Mouse (Mus musculus): ENCODE measurements around the gene Cpne6.

Gene Cpne6

DNA sequence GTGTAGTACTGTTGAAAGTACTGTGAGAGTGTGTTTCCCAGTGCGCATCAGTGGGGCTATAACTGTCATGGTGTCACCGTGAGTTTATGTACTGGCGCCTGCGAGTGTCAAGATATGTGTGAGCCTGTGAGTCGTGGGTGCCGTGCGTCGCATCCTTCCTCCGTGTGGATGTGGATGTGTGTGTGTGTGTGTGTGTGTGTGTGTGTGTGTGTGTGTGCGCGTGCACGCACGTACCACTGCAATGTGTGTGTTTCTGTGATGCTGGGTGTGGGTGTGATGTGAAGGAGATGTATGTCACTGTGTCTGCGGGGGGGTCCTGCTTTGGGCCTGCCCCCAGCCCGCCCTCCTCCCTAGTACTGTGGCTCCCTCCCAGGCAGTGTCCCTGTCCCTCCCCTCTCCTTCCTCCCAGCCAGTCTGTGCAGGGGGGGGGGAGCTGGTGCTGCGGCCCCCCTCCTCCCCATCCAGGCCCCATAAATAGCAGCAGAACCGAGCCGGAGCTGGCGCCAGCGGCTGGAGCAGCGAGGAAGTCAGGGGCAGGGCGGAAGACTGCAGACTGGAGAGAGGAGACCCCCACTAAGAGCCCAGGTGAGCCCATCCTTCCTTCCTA, at the start of gene Cpne6:
Gene Cpne6 (plus strand): TSS at position 321 of the 607 bp plus-strand sequence.
- DNase-seq (ENCODE audit: low read depth, low spot score) = no peak

GRCm38 (mm10) chr14:55461757-55462156, 48.5 kb upstream of the Cpne6 start:
- no peak for DNase-seq (ENCODE audit: low read depth, low spot score)

DNA sequence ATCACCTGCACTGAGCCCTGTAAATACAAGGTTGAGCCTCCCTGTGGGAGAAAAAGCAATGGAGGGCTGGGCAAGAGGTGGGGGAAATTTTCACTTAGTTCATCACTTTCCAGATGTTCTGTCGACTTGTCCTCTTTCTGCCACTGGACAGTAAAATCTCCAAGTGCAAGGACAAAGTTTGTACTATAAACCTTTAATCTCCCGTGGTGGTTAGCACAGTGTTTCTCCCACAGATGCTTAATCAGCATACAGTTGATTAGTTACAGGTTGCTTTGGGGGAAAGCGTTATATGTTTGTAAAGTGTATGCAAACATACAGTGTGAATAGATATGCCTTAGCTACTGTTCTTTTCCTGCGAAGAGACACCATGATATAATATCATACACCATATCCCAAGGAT, 43.8 kb upstream of the Cpne6 start:
- DNase-seq (ENCODE audit: low read depth, low spot score) = no peak

- no peak for DNase-seq (ENCODE audit: low read depth, low spot score)
Measured at GRCm38 (mm10) chr14:55467108-55467507, 43.1 kb upstream of the Cpne6 start.

- DNase-seq (ENCODE audit: low read depth, low spot score) = no peak
Measured at GRCm38 (mm10) chr14:55468301-55468741, 41.9 kb upstream of the Cpne6 start.

- no peak for DNase-seq (ENCODE audit: low read depth, low spot score)
Measured at GRCm38 (mm10) chr14:55469041-55469440, 41.2 kb upstream of the Cpne6 start.

GRCm38 (mm10) chr14:55469821-55470220, 40.4 kb upstream of the Cpne6 start:
- DNase-seq (ENCODE audit: low read depth, low spot score) = no peak

- no peak for DNase-seq (ENCODE audit: low read depth, low spot score)
Measured at GRCm38 (mm10) chr14:55470806-55471205, 39.4 kb upstream of the Cpne6 start.

DNA sequence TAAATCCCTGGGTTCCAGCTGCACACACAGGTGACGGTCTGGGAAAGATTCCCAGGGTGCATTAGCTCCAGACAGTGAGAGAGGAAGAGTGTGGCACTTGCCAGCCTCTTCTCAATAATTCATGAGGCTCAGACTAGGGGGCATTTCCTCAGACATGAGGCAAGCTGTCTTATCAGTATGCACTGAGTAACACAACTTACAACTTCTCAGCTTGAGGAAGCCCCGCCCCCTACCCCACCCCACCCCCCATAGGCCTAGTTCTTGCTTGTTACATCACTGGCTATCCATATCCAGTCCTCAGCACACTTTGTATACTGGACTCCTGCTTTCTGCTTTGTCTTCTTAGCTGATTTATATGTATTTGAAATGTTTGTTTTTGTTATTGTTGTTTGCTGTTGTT, 34.6 kb upstream of the Cpne6 start:
- DNase-seq (ENCODE audit: low read depth, low spot score) = no peak

GRCm38 (mm10) chr14:55477421-55477820, 32.8 kb upstream of the Cpne6 start:
- DNase-seq (ENCODE audit: low read depth, low spot score) = no peak

DNA sequence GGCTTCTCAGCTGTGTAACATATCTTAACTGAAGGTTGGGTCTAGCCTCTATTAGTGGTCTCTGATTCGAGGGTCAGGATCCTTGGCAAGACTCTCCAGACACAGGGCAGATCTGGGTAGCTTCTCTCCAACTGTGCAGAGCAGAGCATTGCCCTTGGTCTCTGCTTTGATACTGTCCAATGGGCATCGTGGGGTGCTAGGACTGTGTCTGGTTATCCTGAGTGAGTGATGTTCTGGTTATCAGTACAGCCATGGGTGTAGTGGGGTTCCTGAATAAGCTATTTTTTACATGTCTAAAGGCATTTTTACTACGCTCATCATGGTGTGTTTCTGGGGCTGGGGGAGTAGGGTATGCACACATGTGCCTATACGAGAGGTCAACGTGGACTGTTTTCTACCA, 32.4 kb upstream of the Cpne6 start:
- DNase-seq (ENCODE audit: low read depth, low spot score) = no peak

DNA sequence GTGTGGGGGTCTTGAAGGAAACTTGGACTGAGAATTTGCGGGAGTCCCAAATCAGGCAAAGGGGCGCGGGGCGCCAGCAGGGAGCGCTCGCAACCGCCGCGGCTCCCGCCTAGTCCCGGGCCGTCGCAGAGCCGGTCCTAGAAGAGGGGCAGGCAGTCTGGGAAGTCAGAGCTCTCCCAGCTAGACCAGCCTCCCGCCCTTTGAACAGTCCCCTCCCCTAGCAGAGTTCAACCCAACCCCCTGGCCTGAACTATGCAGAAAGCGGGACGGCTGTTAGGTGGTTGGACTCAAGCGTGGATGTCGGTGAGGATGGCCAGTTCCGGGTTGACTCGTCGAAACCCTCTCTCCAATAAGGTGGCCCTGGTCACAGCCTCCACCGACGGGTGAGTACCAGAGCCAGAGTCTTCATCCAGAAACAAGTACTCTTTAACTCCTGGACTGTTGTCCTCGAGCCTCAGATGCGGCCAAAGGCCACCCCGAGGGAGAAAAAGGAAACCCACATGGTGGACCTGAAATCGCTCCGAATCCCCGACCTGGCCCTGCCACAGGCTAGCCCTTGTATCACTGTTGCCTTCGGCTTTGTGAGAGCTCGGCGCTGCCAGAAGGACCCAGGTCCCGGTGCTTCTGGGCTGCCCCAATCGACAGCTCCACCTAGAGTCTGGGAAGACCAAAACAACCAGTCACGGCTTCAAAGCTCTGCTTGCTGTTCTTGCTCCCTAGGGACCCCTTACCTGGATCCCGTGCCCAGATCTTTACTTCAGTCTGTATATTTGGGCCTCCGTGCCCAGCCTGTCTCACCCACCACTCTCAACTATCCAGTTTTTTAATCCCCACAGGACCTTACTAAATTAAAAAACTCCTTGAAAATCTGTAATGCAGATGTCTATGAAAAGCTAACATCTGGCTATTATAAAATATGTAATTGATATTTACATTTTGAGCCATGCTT, 31.3 kb upstream of the Cpne6 start, which contains the start of gene Dhrs4:
Gene Dhrs4 (plus strand): TSS at position 108 of the 949 bp plus-strand sequence.
- DNase-seq (ENCODE audit: low read depth, low spot score) = peak; percentile 70

- DNase-seq (ENCODE audit: low read depth, low spot score) = no peak
Measured at GRCm38 (mm10) chr14:55479629-55480028, 30.6 kb upstream of the Cpne6 start.

DNA sequence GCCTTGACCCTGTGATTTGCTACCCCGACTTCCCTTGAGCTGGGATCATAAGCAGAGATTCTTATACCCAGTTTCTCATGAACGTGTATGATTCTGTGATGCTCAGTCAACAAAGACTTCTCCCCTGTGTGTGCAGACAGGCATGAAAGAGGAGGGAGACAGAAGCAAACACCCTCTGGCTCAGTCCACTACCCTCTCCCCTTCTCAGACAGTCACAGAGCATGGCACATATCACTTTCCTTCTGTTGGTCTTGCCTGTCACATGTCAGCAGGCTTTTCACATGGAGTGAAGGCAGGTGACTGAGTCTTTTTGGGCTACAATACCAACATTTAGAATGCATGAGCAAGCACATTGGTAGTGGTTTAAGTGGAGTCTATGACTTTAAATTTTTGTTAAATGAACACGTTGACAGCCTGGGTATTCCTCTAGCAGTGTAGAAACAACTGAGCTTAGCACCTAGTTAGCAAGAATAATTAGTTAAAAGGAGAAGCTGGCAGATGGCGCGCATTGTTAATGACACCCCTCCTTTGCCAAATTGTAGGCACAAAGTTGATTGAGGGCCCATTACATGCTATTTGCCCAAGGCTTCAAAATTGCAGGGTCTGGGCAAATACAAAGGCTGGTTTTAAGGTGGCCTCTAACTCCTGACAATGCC, 25.7 kb upstream of the Cpne6 start:
- no peak for DNase-seq (ENCODE audit: low read depth, low spot score)

DNA sequence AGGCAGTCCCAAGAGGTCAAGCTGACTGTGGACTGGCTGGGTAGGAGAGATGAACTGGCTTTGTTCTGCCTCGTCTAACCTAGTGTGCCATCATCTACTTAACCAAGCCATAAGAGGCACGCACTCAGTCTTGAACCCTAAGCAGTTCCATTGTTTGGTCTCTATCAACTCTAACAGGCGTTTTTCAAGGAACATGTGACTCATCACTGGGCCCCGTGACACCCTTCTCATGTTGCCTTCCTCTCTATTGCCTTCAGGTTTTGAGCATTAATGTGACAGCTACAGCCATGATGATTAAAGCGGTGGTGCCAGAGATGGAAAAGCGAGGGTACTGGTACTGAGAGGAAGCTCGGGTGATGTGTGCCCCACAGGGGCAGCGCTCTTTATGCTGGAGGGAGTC, 23.4 kb upstream of the Cpne6 start:
- no peak for DNase-seq (ENCODE audit: low read depth, low spot score)

DNA sequence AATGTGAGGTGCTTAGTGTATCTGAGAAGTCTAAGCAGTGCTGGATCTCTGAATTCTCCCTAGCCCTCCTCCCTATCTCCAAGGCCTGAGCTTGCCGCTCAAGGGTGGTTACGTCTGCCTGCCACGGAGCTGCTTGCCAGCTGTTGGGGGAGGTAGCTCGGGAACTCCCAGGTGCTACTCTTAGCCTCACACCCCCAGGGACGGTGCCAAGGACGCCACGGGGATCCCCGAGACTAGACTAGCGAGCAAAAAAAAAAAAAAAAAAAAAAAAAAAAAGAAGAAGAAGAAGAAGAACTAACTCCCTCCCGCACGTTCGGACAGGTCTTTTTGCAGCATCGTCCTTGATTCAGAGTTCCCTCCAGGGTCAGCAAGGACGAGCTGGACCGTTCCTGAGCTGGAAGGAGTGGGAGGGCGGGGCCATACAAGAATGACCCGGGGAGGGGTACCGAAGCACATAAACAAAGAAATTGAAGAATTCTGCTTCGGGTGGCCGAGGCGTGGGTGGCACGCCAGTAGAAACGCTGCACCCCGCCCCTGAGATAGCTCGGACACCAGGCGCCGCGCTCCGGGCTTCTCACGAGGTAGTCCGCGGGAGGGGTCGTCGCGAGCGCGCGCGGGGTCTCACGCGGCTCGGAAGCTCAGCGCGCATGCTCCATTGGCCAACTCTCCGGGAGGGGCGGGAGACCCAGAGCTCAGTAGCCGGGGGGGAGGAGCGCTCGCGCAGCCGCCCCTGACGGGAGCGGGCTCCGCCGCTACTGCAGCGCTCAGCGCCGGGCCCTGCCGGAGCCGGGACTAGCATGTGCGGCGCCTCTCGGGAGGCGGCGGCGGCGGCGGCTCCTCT, 19.7 kb upstream of the Cpne6 start, which contains the start of gene Carmil3:
Gene Carmil3 (plus strand): TSS at position 291 of the 841 bp plus-strand sequence.
- DNase-seq (ENCODE audit: low read depth, low spot score) = peak; percentile 82

DNA sequence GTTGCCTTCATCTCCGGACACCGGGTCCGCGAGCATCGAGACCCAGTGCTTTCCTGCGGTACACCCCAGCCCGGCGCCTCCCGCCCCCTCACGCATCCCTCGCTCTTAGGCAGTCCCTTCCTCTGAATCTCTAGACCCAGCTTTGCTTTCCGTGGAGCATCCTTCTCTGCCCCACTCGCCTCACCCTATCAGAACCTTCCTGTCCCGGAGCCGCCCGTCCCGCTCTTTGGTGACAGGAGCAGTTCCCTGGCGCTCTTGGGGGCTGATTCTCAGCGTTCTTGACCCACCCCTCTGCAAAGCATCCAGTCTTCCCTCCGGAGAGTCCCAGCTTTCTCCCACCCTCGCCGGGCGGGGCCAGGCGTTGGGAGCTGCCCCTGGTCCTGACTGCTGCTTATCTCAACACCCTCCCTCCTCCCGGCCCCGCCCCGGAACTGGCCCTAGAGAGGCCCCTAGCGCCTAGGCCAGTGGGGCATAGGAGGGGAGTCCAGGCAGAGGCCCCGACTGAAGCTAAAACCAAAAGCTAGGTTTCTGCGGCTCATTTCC, 18.9 kb upstream of the Cpne6 start:
- no peak for DNase-seq (ENCODE audit: low read depth, low spot score)

- no peak for DNase-seq (ENCODE audit: low read depth, low spot score)
Measured at GRCm38 (mm10) chr14:55492103-55492502, 18.1 kb upstream of the Cpne6 start.

DNA sequence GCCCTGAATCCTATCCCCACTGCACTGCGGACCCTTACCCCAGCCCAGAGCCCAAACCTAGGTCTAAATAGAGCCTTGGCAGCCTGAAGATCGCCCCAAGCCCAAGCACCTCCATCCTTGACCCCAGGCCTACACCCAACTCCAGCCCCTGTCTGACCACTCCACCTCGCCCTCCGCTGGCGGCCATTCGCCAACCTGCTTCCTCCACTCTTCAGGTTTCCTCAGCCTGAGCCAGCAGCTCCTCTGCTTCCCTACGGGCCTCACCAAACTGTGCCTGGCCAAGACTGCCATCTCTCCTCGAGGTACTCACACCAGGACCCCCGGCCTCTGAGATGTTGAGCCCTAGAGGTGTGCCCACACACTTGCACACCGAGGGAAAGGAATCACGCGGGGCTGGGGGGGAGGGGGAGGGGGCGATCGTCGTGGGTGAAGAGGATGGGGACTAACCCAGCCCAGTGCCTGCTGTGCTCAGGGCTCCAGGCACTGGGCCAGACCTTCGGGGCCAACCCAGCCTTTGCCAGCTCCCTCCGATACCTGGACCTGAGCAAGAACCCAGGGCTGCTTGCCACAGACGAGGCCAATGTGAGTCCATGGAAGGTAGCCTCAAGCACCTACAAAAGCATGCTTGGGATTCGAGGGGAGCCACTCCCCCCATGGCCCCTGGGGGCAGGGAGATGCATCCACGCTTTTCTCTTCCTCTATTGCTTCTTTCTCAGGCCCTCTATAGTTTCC, 14.6 kb upstream of the Cpne6 start:
- no peak for DNase-seq (ENCODE audit: low read depth, low spot score)

GRCm38 (mm10) chr14:55496761-55497448, 13.3 kb upstream of the Cpne6 start:
- no peak for DNase-seq (ENCODE audit: low read depth, low spot score)

Measured in retina, postnatal 7 days (tissue).